In genomic region chr11:114043530-114043929, GRCm38 (mm10) we compare ENCODE assay signal across 19 mouse cellular contexts. TPM values are rescaled to one million over a fixed set of nuclear protein-coding genes. Genes with fewer than 3 reads are reported as not detected.
DNase-seq lines count a peak whose midpoint lies in the region; ATAC-seq and TF ChIP-seq lines count a peak whose summit lies in the region.
"Had no signal": no experiment of that assay in that cellular context is flagged by ENCODE, and none has a peak within 500 bp of the region (broad histone marks: within the 10 kb centered on the region; RNA-seq: fewer than 3 reads in every experiment).

No protein-coding gene starts in this region.

- no peak for TF ChIP-seq POLR2A in cerebellum, adult 2 months (IDR thresholded peaks at IDR 0.05; ENCODE audit: borderline replicate concordance, insufficient read depth, low read length)
- no peak for TF ChIP-seq POLR2A in lung, adult 2 months (IDR thresholded peaks at IDR 0.05; ENCODE audit: borderline replicate concordance, extremely low read depth, low read depth, low read length)

- H3K9me3 ChIP-seq in forebrain, embryonic 16.5 days (ENCODE audit: control insufficient read depth, low read length): no peaks in the 10 kb centered on the region
- H3K9me3 ChIP-seq in forebrain, embryonic 15.5 days: no peaks in the 10 kb centered on the region
- no peaks in the 10 kb centered on the region for H3K9me3 ChIP-seq in kidney, embryonic 15.5 days (replicated peaks)
- H3K9me3 ChIP-seq in kidney, embryonic 16.5 days (ENCODE audit: low read length): peaks cover 4% of the 10 kb centered on the region; the same call in 1 of the 2 replicates
- H3K9me3 ChIP-seq: liver, embryonic 12.5 days; lung, embryonic 15.5 days; midbrain, embryonic 12.5 days; neural tube, embryonic 15.5 days had no signal

- ATAC-seq in forebrain, embryonic 16.5 days: 0 out of 2 replicates have a peak, but pooled peaks have one; percentile 15
- ATAC-seq in forebrain, embryonic 15.5 days (replicated peaks): no peak
- ATAC-seq in kidney, embryonic 15.5 days (replicated peaks; ENCODE audit: low FRiP score): no peak
- no peak for ATAC-seq in kidney, embryonic 16.5 days (ENCODE audit: low FRiP score, low TSS enrichment)
- ATAC-seq: activated CD4-positive, CD25-positive, alpha-beta regulatory T cell, adult 4 months; liver, embryonic 12.5 days; Patski had no signal

- DNase-seq in cerebellum, adult 2 months: peak; percentile 23 to 66
- DNase-seq in cerebellum, postnatal 36 days: peak; percentile 28 to 40
- DNase-seq in lung, adult 2 months: no peak
- DNase-seq: adrenal gland, postnatal 14 days; heart, postnatal 36 days; thymus, adult 2 months had no signal

- H3K4me1 ChIP-seq in forebrain, embryonic 16.5 days (replicated peaks; ENCODE audit: control insufficient read depth, insufficient read depth, low read length): peaks cover 15% of the 10 kb centered on the region
- H3K4me1 ChIP-seq in forebrain, embryonic 15.5 days: peaks cover 24% of the 10 kb centered on the region
- H3K4me1 ChIP-seq in kidney, embryonic 15.5 days: peaks cover 48% of the 10 kb centered on the region
- peaks cover 29% of the 10 kb centered on the region for H3K4me1 ChIP-seq in kidney, embryonic 16.5 days (ENCODE audit: insufficient read depth, low read length)
- peaks cover 19% of the 10 kb centered on the region for H3K4me1 ChIP-seq in cerebellum, adult 2 months (ENCODE audit: control insufficient read depth, insufficient read depth, low read length)
- H3K4me1 ChIP-seq in lung, adult 2 months (ENCODE audit: control insufficient read depth, insufficient read depth, low read length): no peaks in the 10 kb centered on the region

- no peaks in the 10 kb centered on the region for H3K36me3 ChIP-seq in forebrain, embryonic 16.5 days (ENCODE audit: control insufficient read depth, insufficient read depth)
- no peaks in the 10 kb centered on the region for H3K36me3 ChIP-seq in forebrain, embryonic 15.5 days
- 0 out of 2 replicates have a peak, but pooled peaks cover 3% of the 10 kb centered on the region for H3K36me3 ChIP-seq in kidney, embryonic 15.5 days
- H3K36me3 ChIP-seq in kidney, embryonic 16.5 days (ENCODE audit: insufficient read depth, low read length): no peaks in the 10 kb centered on the region
- H3K36me3 ChIP-seq: liver, embryonic 12.5 days; lung, embryonic 15.5 days; midbrain, embryonic 12.5 days; neural tube, embryonic 15.5 days had no signal

- no peaks in the 10 kb centered on the region for H3K27me3 ChIP-seq in forebrain, embryonic 16.5 days (replicated peaks; ENCODE audit: control insufficient read depth, insufficient read depth, low read length)
- no peaks in the 10 kb centered on the region for H3K27me3 ChIP-seq in forebrain, embryonic 15.5 days
- no peaks in the 10 kb centered on the region for H3K27me3 ChIP-seq in kidney, embryonic 15.5 days
- no peaks in the 10 kb centered on the region for H3K27me3 ChIP-seq in kidney, embryonic 16.5 days (ENCODE audit: insufficient read depth, low read length)
- H3K27me3 ChIP-seq in cerebellum, adult 2 months (ENCODE audit: control insufficient read depth, insufficient read depth, low read length): no peaks in the 10 kb centered on the region
- H3K27me3 ChIP-seq: heart, embryonic 13.5 days; liver, embryonic 12.5 days; lung, embryonic 15.5 days; neural tube, embryonic 15.5 days had no signal

- WGBS in forebrain, embryonic 16.5 days: 44% methylated on average over 7 of the region's 7 CpGs
- 48% methylated on average over 7 of the region's 7 CpGs for WGBS in forebrain, embryonic 15.5 days
- WGBS in kidney, embryonic 15.5 days: 47% methylated on average over 7 of the region's 7 CpGs
- 44% methylated on average over 7 of the region's 7 CpGs for WGBS in kidney, embryonic 16.5 days
- WGBS in cerebellum, adult 2 months: 6% methylated on average over 7 of the region's 7 CpGs
- WGBS in lung, adult 2 months: 51% methylated on average over 7 of the region's 7 CpGs

- no peak overlapping the region for H3K4me3 ChIP-seq in forebrain, embryonic 16.5 days (replicated peaks; ENCODE audit: low read length)
- H3K4me3 ChIP-seq in forebrain, embryonic 15.5 days: no peak overlapping the region
- H3K4me3 ChIP-seq in kidney, embryonic 15.5 days (replicated peaks): no peak overlapping the region
- no peak overlapping the region for H3K4me3 ChIP-seq in kidney, embryonic 16.5 days (ENCODE audit: low read length)
- no peak overlapping the region for H3K4me3 ChIP-seq in cerebellum, adult 2 months (replicated peaks; ENCODE audit: insufficient read depth, low read depth, low read length)
- H3K4me3 ChIP-seq in lung, adult 2 months (replicated peaks; ENCODE audit: extremely low read depth, low read depth, low read length): no peak overlapping the region
- H3K4me3 ChIP-seq: heart, embryonic 13.5 days; left cerebral cortex, adult 2 months; liver, embryonic 12.5 days; lung, embryonic 15.5 days; midbrain, embryonic 12.5 days; myocyte; neural tube, embryonic 15.5 days had no signal

- no peak overlapping the region for H3K4me2 ChIP-seq in forebrain, embryonic 16.5 days (ENCODE audit: low read length)
- no peak overlapping the region for H3K4me2 ChIP-seq in forebrain, embryonic 15.5 days (replicated peaks)
- no peak overlapping the region for H3K4me2 ChIP-seq in kidney, embryonic 15.5 days
- no peak overlapping the region for H3K4me2 ChIP-seq in kidney, embryonic 16.5 days (replicated peaks; ENCODE audit: low read depth, low read length)
- H3K4me2 ChIP-seq: heart, embryonic 13.5 days; liver, embryonic 12.5 days; lung, embryonic 15.5 days; midbrain, embryonic 12.5 days; neural tube, embryonic 15.5 days had no signal

- H3K27ac ChIP-seq in forebrain, embryonic 16.5 days (ENCODE audit: low read length): no peak overlapping the region
- H3K27ac ChIP-seq in forebrain, embryonic 15.5 days (replicated peaks): no peak overlapping the region
- H3K27ac ChIP-seq in kidney, embryonic 15.5 days: 0 out of 2 replicates have a peak overlapping the region, but pooled peaks have one; percentile 6
- no peak overlapping the region for H3K27ac ChIP-seq in kidney, embryonic 16.5 days (ENCODE audit: low read length)
- H3K27ac ChIP-seq in cerebellum, adult 2 months (ENCODE audit: insufficient read depth, low read length): no peak overlapping the region
- H3K27ac ChIP-seq: left cerebral cortex, adult 2 months; liver, embryonic 12.5 days; lung, embryonic 15.5 days; midbrain, embryonic 12.5 days; neural tube, embryonic 15.5 days had no signal

- TF ChIP-seq CTCF in cerebellum, adult 2 months (IDR thresholded peaks at IDR 0.05; ENCODE audit: borderline replicate concordance, insufficient read depth, low read depth, low read length): no peak
- no peak for TF ChIP-seq CTCF in lung, adult 2 months (IDR thresholded peaks at IDR 0.05; ENCODE audit: insufficient read depth, low read length)

- H3K9ac ChIP-seq in forebrain, embryonic 16.5 days (replicated peaks; ENCODE audit: low read depth, low read length): no peak overlapping the region
- no peak overlapping the region for H3K9ac ChIP-seq in forebrain, embryonic 15.5 days (replicated peaks)
- no peak overlapping the region for H3K9ac ChIP-seq in kidney, embryonic 15.5 days
- no peak overlapping the region for H3K9ac ChIP-seq in kidney, embryonic 16.5 days (replicated peaks; ENCODE audit: low read length)
- H3K9ac ChIP-seq: heart, embryonic 13.5 days; liver, embryonic 12.5 days; lung, embryonic 15.5 days; midbrain, embryonic 12.5 days; neural tube, embryonic 15.5 days had no signal

RNA-seq across cellular contexts. Expression of gene Sdk2, which starts 23.3 kb away (rescaled TPM):
- 2.1 and 2.2 TPM in 2 replicates for polyA plus RNA-seq in forebrain, embryonic 16.5 days (2015; fragmentation: Nextera tagmentation; extraction: Ambion mirVana)
- polyA plus RNA-seq in forebrain, embryonic 15.5 days (2015; fragmentation: Nextera tagmentation; extraction: Ambion mirVana): 2.2 and 2.3 TPM in 2 replicates
- 3.6 and 4.3 TPM in 2 replicates for polyA plus RNA-seq in kidney, embryonic 15.5 days (2015; fragmentation: Nextera tagmentation; extraction: Ambion mirVana)
- 2.8 and 3.7 TPM in 2 replicates for polyA plus RNA-seq in kidney, embryonic 16.5 days (2015; fragmentation: Nextera tagmentation; extraction: Ambion mirVana)
- 3.1 and 3.2 TPM in 2 replicates for polyA plus RNA-seq in cerebellum, adult 2 months (2012; rRNA removed)
- 0.71 and 1.2 TPM in 2 replicates for polyA plus RNA-seq in lung, adult 2 months (2012; rRNA removed)
- polyA plus RNA-seq: activated CD4-positive, CD25-positive, alpha-beta regulatory T cell, adult 4 months; Patski had no signal
